In the genomic region with DNA sequence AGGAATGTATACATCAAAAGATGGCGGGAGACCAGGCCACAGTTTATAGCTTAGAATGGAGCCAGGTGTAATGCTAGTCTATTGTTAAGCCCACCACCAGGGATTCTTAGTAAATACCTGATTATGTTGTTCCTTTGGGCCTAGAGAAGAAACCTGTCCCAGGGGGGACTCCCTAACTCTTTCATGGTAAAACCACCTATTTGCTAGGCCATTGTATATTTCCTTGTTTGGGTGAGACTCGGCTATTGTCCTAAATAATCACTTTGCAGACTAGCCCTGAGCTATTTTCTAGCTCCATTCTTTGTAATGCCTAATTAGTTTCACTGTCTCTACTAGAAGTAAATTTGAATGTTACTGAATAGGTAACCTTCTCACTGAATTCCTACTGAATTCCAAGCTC, we compare ENCODE assay signal across 29 mouse cellular contexts. TPM values are rescaled to one million over a fixed set of nuclear protein-coding genes. Genes with fewer than 3 reads are reported as not detected.
"Had no signal": no experiment of that assay in that cellular context is flagged by ENCODE, and none has a peak within 500 bp of the region (broad histone marks: within the 10 kb centered on the region; RNA-seq: fewer than 3 reads in every experiment).

No protein-coding gene starts in this region.

RNA-seq across cellular contexts. Expression of a gene that starts 9.7 kb away (rescaled TPM):
- polyA plus RNA-seq: erythroblast, embryonic 14.5 days had no signal

RNA-seq across cellular contexts. Expression of a gene that starts 26.9 kb away (rescaled TPM):
- total RNA-seq: common myeloid progenitor, adult 5-6 weeks; forebrain, postnatal 0 days; gastrocnemius, adult 18-20 months; gastrocnemius, adult 2 months; gastrocnemius, adult 8-10 months; gastrocnemius, postnatal 10 days; gastrocnemius, postnatal 14 days; gastrocnemius, postnatal 25 days; gastrocnemius, postnatal 36 days; gastrocnemius, postnatal 4 days; granulocyte monocyte progenitor cell, adult 5-6 weeks; heart, adult 18-20 months; heart, adult 2 months; heart, adult 8-10 months had no signal
- polyA plus RNA-seq: cortical plate, adult 2 months; embryonic facial prominence, embryonic 10.5 days; embryonic facial prominence, embryonic 11.5 days; embryonic facial prominence, embryonic 12.5 days; embryonic facial prominence, embryonic 13.5 days; embryonic facial prominence, embryonic 15.5 days; forebrain, embryonic 10.5 days; forebrain, embryonic 11.5 days; forebrain, embryonic 12.5 days; forebrain, embryonic 14.5 days; forebrain, embryonic 15.5 days; forebrain, embryonic 16.5 days; forebrain, postnatal 0 days; frontal cortex, adult 2 months; heart, embryonic 12.5 days had no signal

RNA-seq across cellular contexts. Expression of a gene that starts 52.4 kb away (rescaled TPM):
- total RNA-seq: common myeloid progenitor, adult 5-6 weeks; granulocyte monocyte progenitor cell, adult 5-6 weeks had no signal
- polyA plus RNA-seq: erythroblast, embryonic 14.5 days had no signal
